Mouse (Mus musculus) midbrain, embryonic 15.5 days (tissue): ENCODE data around the gene Clec4a2. TPM values are rescaled to one million over a fixed set of nuclear protein-coding genes. Genes with fewer than 3 reads are reported as not detected.

Experiments used
- polyA plus RNA-seq: library from polyadenylated mRNA; unstranded; fragments of >200 nt; fragmentation: Nextera tagmentation; extraction: Ambion mirVana; gene quantifications from 2 replicates; pipeline ENCODE4 v1.2.1, GENCODE M21; 2015

Clec4a2 gene
- polyA plus RNA-seq, 1 experiment from 2014 or later: 2.6 TPM

Other genes with a start within 250 kb of the Clec4a2 start
- gene Necap1, start 232.0 kb upstream of the Clec4a2 start, polyA plus RNA-seq: 134 and 146 TPM in 2 replicates
- gene Clec4a1, start 184.6 kb upstream of the Clec4a2 start, polyA plus RNA-seq: 2.0 and 2.1 TPM in 2 replicates
- gene Clec4a3, start 153.9 kb upstream of the Clec4a2 start, polyA plus RNA-seq: 1.6 TPM in 2 replicates
- not detected in 2 replicates for gene Clec4a4, start 116.1 kb upstream of the Clec4a2 start, polyA plus RNA-seq
- not detected in 2 replicates for gene Clec4b1, start 56.5 kb upstream of the Clec4a2 start, polyA plus RNA-seq
- gene Clec4b2, start 66.5 kb downstream of the Clec4a2 start, polyA plus RNA-seq: not detected in 2 replicates
- 1.2 and 1.4 TPM in 2 replicates for gene Clec4n, start 123.4 kb downstream of the Clec4a2 start, polyA plus RNA-seq
- not detected in 2 replicates for gene Clec4d, start 155.7 kb downstream of the Clec4a2 start, polyA plus RNA-seq
- not detected in 2 replicates for gene Clec4e, start 183.4 kb downstream of the Clec4a2 start, polyA plus RNA-seq
- gene Vmn2r19, start 201.9 kb downstream of the Clec4a2 start, polyA plus RNA-seq: not detected in 2 replicates